Mouse (Mus musculus) thymus, adult 2 months (tissue): ENCODE results near the gene Prdx5. TPM values are rescaled to one million over a fixed set of nuclear protein-coding genes. Genes with fewer than 3 reads are reported as not detected.

Source experiments
- DNase-seq: peaks from one replicate; pipeline ENCODE4 v3.0.0; 2021
- H3K27ac ChIP-seq: fragments of 200-500 bp; 2 replicates; pipeline ENCODE4 v1.5.1; 2012; ENCODE audit warnings: low read length, control low read depth; ENCODE audit not compliant: control insufficient read depth, insufficient read depth
- H3K27me3 ChIP-seq: fragments of 200-500 bp; 2 replicates; pipeline ENCODE4 v1.6.1; 2012; ENCODE audit warnings: mild to moderate bottlenecking, low read length, moderate library complexity, mixed read lengths; ENCODE audit not compliant: control insufficient read depth, insufficient read depth
- H3K36me3 ChIP-seq: fragments of 200-500 bp; 2 replicates; pipeline ENCODE4 v1.6.1; 2012; ENCODE audit warnings: mild to moderate bottlenecking, low read length, moderate library complexity; ENCODE audit not compliant: control insufficient read depth, insufficient read depth
- H3K4me1 ChIP-seq: fragments of 200-500 bp; replicated peaks from 2 replicates; pipeline ENCODE4 v1.6.1; 2012; ENCODE audit warnings: low read length; ENCODE audit not compliant: control insufficient read depth, insufficient read depth
- H3K4me3 ChIP-seq: fragments of 200-500 bp; 2 replicates; pipeline ENCODE4 v1.5.1; 2012; ENCODE audit warnings: mild to moderate bottlenecking, low read length, control low read depth, moderate library complexity; ENCODE audit not compliant: control insufficient read depth, insufficient read depth
- CTCF ChIP-seq: fragments of 200-500 bp; IDR thresholded peaks from 2 replicates; pipeline ENCODE4 v1.5.1; 2012; ENCODE audit warnings: mild to moderate bottlenecking, control low read depth, low read length, moderate library complexity, borderline replicate concordance; ENCODE audit not compliant: control insufficient read depth, poor library complexity, insufficient read depth; ENCODE audit errors: extremely low read depth
- POLR2A ChIP-seq: fragments of 200-500 bp; IDR thresholded peaks from 2 replicates; pipeline ENCODE4 v1.6.1; 2012; ENCODE audit warnings: mild to moderate bottlenecking, low read length, control low read depth, moderate library complexity; ENCODE audit not compliant: control insufficient read depth, poor library complexity, insufficient read depth; ENCODE audit errors: extremely low read depth
- WGBS: fragments of 180-500 bp; shearing (Covaris S2); methylation state at CpG from one replicate; pipeline ENCODE4 v1.1.7; 2018; 5-methylcytosine and 5-hydroxymethylcytosine counted together
- polyA plus RNA-seq: library from polyadenylated mRNA; depleted of rRNA; stranded (reverse); fragments of >200 nt; gene quantifications from 2 replicates; pipeline ENCODE4 v1.2.3, GENCODE M21; 2012

The Prdx5 gene
- polyA plus RNA-seq, 1 experiment = 133 TPM

DNA sequence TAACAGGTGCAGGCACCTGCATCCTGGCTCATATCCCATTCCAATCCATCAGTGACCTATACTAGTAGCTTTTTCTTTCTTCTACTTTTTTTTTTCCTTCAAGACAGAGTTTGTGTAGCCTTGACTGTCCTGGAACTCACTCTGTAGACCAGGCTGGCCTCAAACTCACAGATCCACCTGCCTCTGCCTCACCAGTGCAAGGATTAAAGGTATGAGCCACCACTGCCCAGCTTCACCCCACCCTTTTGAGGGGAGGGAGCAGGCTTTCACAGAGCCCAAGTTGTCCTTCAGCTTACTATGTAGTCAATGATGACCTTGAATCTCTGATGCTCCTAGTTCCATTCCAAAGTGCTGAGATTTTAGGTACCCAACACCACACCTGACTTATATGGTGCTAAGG, 9.5 kb upstream of the Prdx5 start:
- H3K4me1 ChIP-seq = peaks cover 17% of the 10 kb centered on the region
- no peaks in the 10 kb centered on the region for H3K36me3 ChIP-seq

DNA sequence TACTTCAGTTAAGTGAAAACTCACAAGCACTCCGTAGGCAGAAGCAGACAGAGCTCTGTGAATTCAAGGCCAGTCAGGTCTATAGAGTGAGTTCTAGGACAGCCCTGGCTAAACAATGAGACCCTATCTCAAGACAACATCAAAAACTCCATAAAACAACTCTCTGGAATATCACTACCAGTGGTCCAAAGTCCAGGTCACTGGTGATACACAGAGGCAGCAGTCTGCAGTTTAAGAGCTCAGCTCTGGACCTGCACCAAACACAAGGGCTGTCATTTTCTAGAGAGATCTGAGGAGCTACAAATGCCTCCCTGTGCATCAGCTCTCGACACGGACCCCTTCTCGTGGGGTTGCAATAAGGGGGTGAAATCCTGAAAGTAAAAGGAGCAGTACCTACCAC, 8.4 kb upstream of the Prdx5 start:
- DNase-seq = no peak
- TF ChIP-seq CTCF (no peak), POLR2A (no peak)
- peaks cover 17% of the 10 kb centered on the region for H3K4me1 ChIP-seq
- no peaks in the 10 kb centered on the region for H3K36me3 ChIP-seq
- 97% methylated on average over 4 of the region's 4 CpGs for WGBS
- no peaks in the 10 kb centered on the region for H3K27me3 ChIP-seq
- H3K27ac ChIP-seq = no peak overlapping the region
- H3K4me3 ChIP-seq = no peak overlapping the region

More for the DNA sequence above, 9.5 kb upstream of the Prdx5 start:
- no peak for TF ChIP-seq POLR2A
- no peak for TF ChIP-seq CTCF
- Histone ChIP-seq H3K4me3 (no peak overlapping the region), H3K27me3 (no peaks in the 10 kb centered on the region), H3K27ac (no peak overlapping the region)
- DNase-seq = no peak

- Histone ChIP-seq H3K27me3 (no peaks in the 10 kb centered on the region), H3K27ac (no peak overlapping the region), H3K36me3 (peaks cover 4% of the 10 kb centered on the region; the same call in 1 of the 2 replicates), H3K4me1 (peaks cover 21% of the 10 kb centered on the region), H3K4me3 (no peak overlapping the region)
- TF ChIP-seq CTCF (no peak), POLR2A (no peak)
- WGBS = 93% methylated on average over 4 of the region's 4 CpGs
- no peak for DNase-seq
These were observed 6.6 kb upstream of the Prdx5 start for GRCm38 (mm10) chr19:6916496-6916895.

DNA sequence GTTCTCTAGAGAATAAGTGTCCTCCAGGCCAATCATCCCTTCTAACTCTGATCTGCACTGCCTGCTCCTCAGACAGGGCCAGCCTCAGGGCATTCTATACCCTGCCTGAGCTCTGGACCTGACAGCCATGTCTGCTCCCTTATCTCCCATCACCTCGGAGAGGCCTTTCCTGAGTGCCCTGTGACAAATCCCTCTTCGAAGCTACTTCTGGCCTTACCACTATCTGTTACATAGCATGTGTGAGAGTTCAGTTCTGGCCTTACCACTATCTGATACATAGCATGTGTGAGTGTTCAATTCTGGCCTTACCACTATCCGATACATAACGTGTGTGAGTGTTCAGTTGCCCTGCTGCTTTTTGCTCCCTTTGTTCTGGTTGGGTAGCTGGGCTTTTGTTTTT, 5.4 kb upstream of the Prdx5 start:
- H3K36me3 ChIP-seq = peaks cover 4% of the 10 kb centered on the region; the same call in 1 of the 2 replicates
- DNase-seq = no peak
- no peak overlapping the region for H3K4me3 ChIP-seq

GRCm38 (mm10) chr19:6914540-6914939, 4.6 kb upstream of the Prdx5 start:
- Histone ChIP-seq H3K4me3 (no peak overlapping the region), H3K27me3 (no peaks in the 10 kb centered on the region), H3K27ac (no peak overlapping the region), H3K36me3 (peaks cover 4% of the 10 kb centered on the region; the same call in 1 of the 2 replicates), H3K4me1 (peaks cover 16% of the 10 kb centered on the region)
- 98% methylated on average over 9 of the region's 9 CpGs for WGBS
- DNase-seq = no peak
- TF ChIP-seq CTCF = no peak

More for the DNA sequence above, 5.4 kb upstream of the Prdx5 start:
- Histone ChIP-seq H3K27me3 (no peaks in the 10 kb centered on the region), H3K27ac (no peak overlapping the region), H3K4me1 (peaks cover 19% of the 10 kb centered on the region)
- WGBS = 95% methylated on average over 4 of the region's 4 CpGs
- TF ChIP-seq CTCF (no peak), POLR2A (no peak)

DNA sequence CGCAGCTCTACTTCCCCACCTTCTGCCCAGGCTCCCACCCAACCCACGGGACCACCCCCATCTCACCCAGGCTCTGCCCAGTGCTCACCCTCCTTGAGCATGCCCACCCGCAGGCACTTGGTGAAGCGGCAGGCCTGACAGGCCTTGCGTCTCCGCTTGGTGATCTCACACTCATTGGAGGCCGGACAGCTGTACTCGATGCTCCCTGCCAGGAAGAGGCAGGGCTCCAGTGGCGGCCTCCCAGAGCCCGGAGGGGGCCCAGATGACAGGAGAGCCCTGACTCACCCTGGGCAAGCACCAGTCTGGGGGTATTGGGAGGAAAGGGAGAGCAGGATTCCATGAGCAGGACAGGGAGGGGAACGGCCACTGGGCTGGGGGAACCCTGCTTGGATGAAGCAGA, 4.1 kb upstream of the Prdx5 start:
- TF ChIP-seq CTCF = no peak
- no peak for TF ChIP-seq POLR2A
- Histone ChIP-seq H3K27me3 (no peaks in the 10 kb centered on the region), H3K4me1 (peaks cover 16% of the 10 kb centered on the region), H3K4me3 (no peak overlapping the region), H3K36me3 (peaks cover 4% of the 10 kb centered on the region; the same call in 1 of the 2 replicates), H3K27ac (no peak overlapping the region)
- WGBS = 98% methylated on average over 11 of the region's 11 CpGs
- DNase-seq = no peak

GRCm38 (mm10) chr19:6913036-6913435, 3.1 kb upstream of the Prdx5 start:
- no peak for DNase-seq
- TF ChIP-seq POLR2A (no peak), CTCF (no peak)
- Histone ChIP-seq H3K4me3 (no peak overlapping the region), H3K36me3 (peaks cover 4% of the 10 kb centered on the region; the same call in 1 of the 2 replicates), H3K27ac (no peak overlapping the region), H3K4me1 (peaks cover 21% of the 10 kb centered on the region), H3K27me3 (no peaks in the 10 kb centered on the region)
- WGBS = 21% methylated on average over 6 of the region's 6 CpGs
